Mouse (Mus musculus) WW6 (cell line): ENCODE measurements at regions not wholly inside any gene's neighbourhood (a gene's known extent, or its start where the extent isn't known, plus 50 kb on each side); places are given as distances from the start of the nearest gene placed in this dataset.

Experiments used
- DNase-seq: peaks from one replicate; pipeline ENCODE4 v3.0.0-alpha.2; 2013; ENCODE audit warnings: low read depth, low spot score

GRCm38 (mm10) chr4:105327711-105328471 lies 170.7 kb downstream of the Plpp3 start:
- no peak for DNase-seq

- no peak for DNase-seq
Measured at GRCm38 (mm10) chr4:105328776-105329175, 171.6 kb downstream of the Plpp3 start.

- no peak for DNase-seq
Measured at GRCm38 (mm10) chr4:105332081-105332480, 174.9 kb downstream of the Plpp3 start.

- no peak for DNase-seq
Measured at GRCm38 (mm10) chr4:105335872-105336271, 178.7 kb downstream of the Plpp3 start.

GRCm38 (mm10) chr4:105336557-105336956 lies 179.4 kb downstream of the Plpp3 start:
- DNase-seq = no peak

GRCm38 (mm10) chr4:105338131-105338530 lies 181.0 kb downstream of the Plpp3 start:
- DNase-seq = no peak

GRCm38 (mm10) chr4:105338861-105339260 lies 181.7 kb downstream of the Plpp3 start:
- DNase-seq = no peak

GRCm38 (mm10) chr4:105341274-105341673 lies 184.1 kb downstream of the Plpp3 start:
- DNase-seq = no peak

- no peak for DNase-seq
Measured at GRCm38 (mm10) chr4:105346846-105347245, 189.7 kb downstream of the Plpp3 start.

GRCm38 (mm10) chr4:105347911-105348310 lies 190.8 kb downstream of the Plpp3 start:
- DNase-seq = no peak

- no peak for DNase-seq
Measured at GRCm38 (mm10) chr4:105349316-105350207, 192.4 kb downstream of the Plpp3 start.

GRCm38 (mm10) chr4:105352342-105352741 lies 195.2 kb downstream of the Plpp3 start:
- no peak for DNase-seq

- DNase-seq = no peak
Measured at GRCm38 (mm10) chr4:105352953-105353352, 195.8 kb downstream of the Plpp3 start.

- DNase-seq = no peak
Measured at GRCm38 (mm10) chr4:105354097-105354496, 196.9 kb downstream of the Plpp3 start.

- no peak for DNase-seq
Measured at GRCm38 (mm10) chr4:105356616-105357015, 199.5 kb downstream of the Plpp3 start.

GRCm38 (mm10) chr4:105358725-105359124 lies 201.6 kb downstream of the Plpp3 start:
- no peak for DNase-seq

- no peak for DNase-seq
Measured at GRCm38 (mm10) chr4:105364496-105364895, 207.3 kb downstream of the Plpp3 start.

- DNase-seq = no peak
Measured at GRCm38 (mm10) chr4:105365076-105365475, 207.9 kb downstream of the Plpp3 start.

GRCm38 (mm10) chr4:105376591-105376990 lies 219.4 kb downstream of the Plpp3 start:
- DNase-seq = no peak

GRCm38 (mm10) chr4:105377469-105378187 lies 220.5 kb downstream of the Plpp3 start:
- no peak for DNase-seq

GRCm38 (mm10) chr4:105384826-105385225 lies 227.7 kb downstream of the Plpp3 start:
- DNase-seq = no peak

- no peak for DNase-seq
Measured at GRCm38 (mm10) chr4:105385481-105385880, 228.3 kb downstream of the Plpp3 start.
